Mouse (Mus musculus): ENCODE data around the gene Gm16181. TPM values are rescaled to one million over a fixed set of nuclear protein-coding genes. Genes with fewer than 3 reads are reported as not detected.
"Not testable (repeated sequence)": the region's sequence is repeated elsewhere in the genome, so short reads cannot be mapped to it uniquely, and the experiment has no call there.

Gm16181 gene
- total and polyA plus RNA-seq, 2 experiments: 0.37 TPM; not detected in 1

DNA sequence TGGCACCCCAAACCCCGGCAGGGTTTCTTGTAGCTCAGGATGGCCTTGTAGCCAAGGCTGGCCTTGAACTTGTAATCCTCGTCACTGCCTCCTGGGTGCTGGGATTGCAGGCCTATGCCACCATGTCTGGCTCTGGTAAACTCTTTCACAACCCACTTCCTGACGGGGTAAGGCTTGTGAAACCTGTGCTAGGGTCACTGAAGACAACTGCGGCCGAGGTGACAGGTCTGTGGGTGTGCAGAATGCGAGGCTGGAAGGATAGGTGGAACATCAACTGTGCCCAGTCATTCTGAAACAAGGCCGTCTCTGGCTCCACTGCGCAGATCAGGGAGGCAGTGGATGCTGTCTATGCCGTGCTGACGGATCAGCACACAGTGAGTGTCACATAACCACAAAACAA, 10.4 kb downstream of the Gm16181 start:
- TF ChIP-seq CTCF (IDR thresholded peaks at IDR 0.05; ENCODE audit: low read depth, low read length): no peak
- no peak for TF ChIP-seq POLR2A (IDR thresholded peaks at IDR 0.05; ENCODE audit: extremely low read depth, insufficient read depth, low read length)

GRCm38 (mm10) chr17:35232043-35232442, 11.4 kb downstream of the Gm16181 start:
- H3K4me3 ChIP-seq (ENCODE audit: insufficient read depth, low read depth, low read length): no peak overlapping the region
- WGBS: 18% methylated on average over 12 of the region's 12 CpGs
- no peak overlapping the region for H3K9ac ChIP-seq (ENCODE audit: low read depth, low read length)
- H3K27ac ChIP-seq (replicated peaks; ENCODE audit: insufficient read depth, low read depth, low read length): no peak overlapping the region
- TF ChIP-seq POLR2A (IDR thresholded peaks at IDR 0.05; ENCODE audit: extremely low read depth, insufficient read depth, low read length): no peak
- TF ChIP-seq CTCF (IDR thresholded peaks at IDR 0.05; ENCODE audit: low read depth, low read length): peak; percentile 95
- H3K4me1 ChIP-seq (ENCODE audit: control insufficient read depth, insufficient read depth, low read length): peaks cover 4% of the 10 kb centered on the region; the same call in 1 of the 2 replicates
- H3K79me2 ChIP-seq (ENCODE audit: control insufficient read depth, insufficient read depth, low read length): peaks cover 25% of the 10 kb centered on the region; the same call in 1 of the 2 replicates
- H3K36me3 ChIP-seq (ENCODE audit: control insufficient read depth, insufficient read depth, low read length): peaks cover 5% of the 10 kb centered on the region; the same call in 1 of the 2 replicates
- H3K27me3 ChIP-seq (ENCODE audit: control insufficient read depth, insufficient read depth, low read length): no peaks in the 10 kb centered on the region
- DNase-seq (ENCODE audit: extremely low read depth, low read depth, low spot score): peak; percentile 34

More for the DNA sequence above, 10.4 kb downstream of the Gm16181 start:
- Histone ChIP-seq H3K79me2 (ENCODE audit: control insufficient read depth, insufficient read depth, low read length) (peaks cover 25% of the 10 kb centered on the region; the same call in 1 of the 2 replicates), H3K4me3 (ENCODE audit: insufficient read depth, low read depth, low read length) (no peak overlapping the region), H3K27ac (replicated peaks; ENCODE audit: insufficient read depth, low read depth, low read length) (no peak overlapping the region), H3K36me3 (ENCODE audit: control insufficient read depth, insufficient read depth, low read length) (peaks cover 5% of the 10 kb centered on the region; the same call in 1 of the 2 replicates), H3K4me1 (ENCODE audit: control insufficient read depth, insufficient read depth, low read length) (peaks cover 4% of the 10 kb centered on the region; the same call in 1 of the 2 replicates), H3K27me3 (ENCODE audit: control insufficient read depth, insufficient read depth, low read length) (no peaks in the 10 kb centered on the region), H3K9ac (ENCODE audit: low read depth, low read length) (no peak overlapping the region)
- DNase-seq (ENCODE audit: extremely low read depth, low read depth, low spot score): peak; percentile 45
- 55% methylated on average over 10 of the region's 10 CpGs for WGBS

GRCm38 (mm10) chr17:35232659-35233058, 12.0 kb downstream of the Gm16181 start:
- Histone ChIP-seq H3K27me3 (ENCODE audit: control insufficient read depth, insufficient read depth, low read length) (no peaks in the 10 kb centered on the region), H3K27ac (replicated peaks; ENCODE audit: insufficient read depth, low read depth, low read length) (no peak overlapping the region), H3K9ac (ENCODE audit: low read depth, low read length) (no peak overlapping the region), H3K4me3 (ENCODE audit: insufficient read depth, low read depth, low read length) (no peak overlapping the region), H3K4me1 (ENCODE audit: control insufficient read depth, insufficient read depth, low read length) (peaks cover 4% of the 10 kb centered on the region; the same call in 1 of the 2 replicates), H3K36me3 (ENCODE audit: control insufficient read depth, insufficient read depth, low read length) (peaks cover 2% of the 10 kb centered on the region; the same call in 1 of the 2 replicates), H3K79me2 (ENCODE audit: control insufficient read depth, insufficient read depth, low read length) (peaks cover 25% of the 10 kb centered on the region; the same call in 1 of the 2 replicates)
- TF ChIP-seq CTCF (IDR thresholded peaks at IDR 0.05; ENCODE audit: low read depth, low read length): no peak
- no peak for TF ChIP-seq POLR2A (IDR thresholded peaks at IDR 0.05; ENCODE audit: extremely low read depth, insufficient read depth, low read length)
- 81% methylated on average over 5 of the region's 5 CpGs for WGBS
- no peak for DNase-seq (ENCODE audit: extremely low read depth, low read depth, low spot score)

DNA sequence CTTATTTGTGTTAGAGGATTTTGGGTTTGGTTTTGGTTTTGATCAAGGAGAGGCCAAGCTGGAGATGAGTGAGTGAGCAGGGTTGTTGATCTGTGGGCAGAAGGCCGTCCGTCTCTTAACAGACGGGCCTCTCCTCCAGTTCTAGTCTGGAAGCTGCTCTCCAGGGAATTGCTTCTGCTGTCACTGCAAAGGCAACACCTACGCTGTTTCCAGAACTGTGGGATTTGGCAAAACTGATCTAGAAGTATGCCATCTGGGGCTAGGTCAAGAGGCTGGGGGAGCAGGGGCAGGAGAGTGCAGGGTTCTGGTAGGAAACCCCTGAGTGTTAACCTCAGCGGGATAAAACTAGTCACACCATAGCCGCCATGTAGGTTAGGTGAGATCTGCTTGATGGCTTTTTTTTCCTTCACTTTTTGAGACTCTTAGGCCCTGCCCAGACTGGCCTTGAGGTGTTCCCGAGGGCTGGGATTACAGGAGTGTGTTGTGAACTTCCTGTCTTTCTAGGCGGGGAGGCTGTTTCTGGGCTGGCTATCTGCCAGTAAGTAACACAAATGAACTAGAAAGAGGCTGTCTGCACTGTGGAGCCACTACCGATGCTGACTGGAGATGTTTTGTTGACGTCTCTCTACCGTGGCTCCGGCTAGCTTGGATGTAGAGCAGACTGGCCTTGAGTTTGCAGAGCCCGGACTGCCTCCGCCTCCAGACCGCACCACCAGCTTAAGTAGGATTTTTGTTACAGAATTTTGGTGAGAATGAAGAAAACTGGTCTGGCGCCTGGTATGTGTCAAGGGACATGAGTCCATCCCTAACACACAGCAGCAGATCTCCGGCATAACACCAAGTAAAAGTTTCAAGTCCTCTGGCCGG, 12.7 kb downstream of the Gm16181 start, which contains the start of gene Atp6v1g2:
Gene Atp6v1g2, plus strand, starts transcription at position 547 of the 867 bp plus-strand sequence.
- no peaks in the 10 kb centered on the region for H3K27me3 ChIP-seq (ENCODE audit: control insufficient read depth, insufficient read depth, low read length)
- no peaks in the 10 kb centered on the region; the same call in 1 of the 2 replicates for H3K36me3 ChIP-seq (ENCODE audit: control insufficient read depth, insufficient read depth, low read length)
- DNase-seq (ENCODE audit: extremely low read depth, low read depth, low spot score): no peak
- peak within 1 kb of the TSS; percentile 47 for H3K27ac ChIP-seq (replicated peaks; ENCODE audit: insufficient read depth, low read depth, low read length)
- peaks cover 20% of the 10 kb centered on the region; the same call in 1 of the 2 replicates for H3K79me2 ChIP-seq (ENCODE audit: control insufficient read depth, insufficient read depth, low read length)
- TF ChIP-seq POLR2A (IDR thresholded peaks at IDR 0.05; ENCODE audit: extremely low read depth, insufficient read depth, low read length): no peak
- no peak for TF ChIP-seq CTCF (IDR thresholded peaks at IDR 0.05; ENCODE audit: low read depth, low read length)
- H3K4me1 ChIP-seq (ENCODE audit: control insufficient read depth, insufficient read depth, low read length): peaks cover 4% of the 10 kb centered on the region; the same call in 1 of the 2 replicates
- H3K4me3 ChIP-seq (ENCODE audit: insufficient read depth, low read depth, low read length): peak within 1 kb of the TSS; percentile 60; the same call in 1 of the 2 replicates
- WGBS: 68% methylated on average over 18 of the region's 18 CpGs
- 0 out of 2 replicates have a peak within 1 kb of the TSS, but pooled peaks have one; percentile 20 for H3K9ac ChIP-seq (ENCODE audit: low read depth, low read length)

DNA sequence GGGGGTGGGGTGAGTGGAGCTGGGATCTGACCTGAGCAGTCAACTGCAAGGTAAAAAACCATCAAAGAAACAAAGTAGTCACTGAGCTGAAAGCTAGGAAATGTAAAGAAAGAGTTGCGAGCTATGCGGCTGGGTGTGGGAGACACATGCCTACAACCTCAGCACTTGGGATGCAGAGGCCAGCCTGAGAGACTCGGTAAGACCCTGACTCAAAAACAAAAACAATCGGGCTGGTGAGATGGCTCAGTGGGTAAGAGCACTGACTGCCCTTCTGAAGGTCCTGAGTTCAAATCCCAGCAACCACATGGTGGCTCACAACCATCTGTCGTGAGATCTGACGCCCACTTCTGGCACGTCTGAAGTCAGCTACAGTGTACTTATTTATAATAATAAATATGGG, 13.5 kb downstream of the Gm16181 start:
- H3K27me3 ChIP-seq (ENCODE audit: control insufficient read depth, insufficient read depth, low read length); H3K36me3 ChIP-seq (ENCODE audit: control insufficient read depth, insufficient read depth, low read length); H3K9ac ChIP-seq (ENCODE audit: low read depth, low read length); H3K27ac ChIP-seq (replicated peaks; ENCODE audit: insufficient read depth, low read depth, low read length); H3K4me1 ChIP-seq (ENCODE audit: control insufficient read depth, insufficient read depth, low read length); H3K4me3 ChIP-seq (ENCODE audit: insufficient read depth, low read depth, low read length); DNase-seq (ENCODE audit: extremely low read depth, low read depth, low spot score): not testable (repeated sequence)
- WGBS: 73% methylated on average over 7 of the region's 7 CpGs
- peaks cover 20% of the 10 kb centered on the region; the same call in 1 of the 2 replicates for H3K79me2 ChIP-seq (ENCODE audit: control insufficient read depth, insufficient read depth, low read length)
